Mouse (Mus musculus) thymus, adult 2 months (tissue): ENCODE measurements around the gene St6galnac5. TPM values are rescaled to one million over a fixed set of nuclear protein-coding genes. Genes with fewer than 3 reads are reported as not detected.
A peak's percentile ranks its signal among the peaks of the same experiment; 100 is the strongest.

Experiments
- DNase-seq: peaks from one replicate; pipeline ENCODE4 v3.0.0; 2021
- H3K27ac ChIP-seq: fragments of 200-500 bp; 2 replicates; pipeline ENCODE4 v1.5.1; 2012; ENCODE audit warnings: low read length, control low read depth; ENCODE audit not compliant: control insufficient read depth, insufficient read depth
- H3K27me3 ChIP-seq: fragments of 200-500 bp; 2 replicates; pipeline ENCODE4 v1.6.1; 2012; ENCODE audit warnings: mild to moderate bottlenecking, low read length, moderate library complexity, mixed read lengths; ENCODE audit not compliant: control insufficient read depth, insufficient read depth
- H3K36me3 ChIP-seq: fragments of 200-500 bp; 2 replicates; pipeline ENCODE4 v1.6.1; 2012; ENCODE audit warnings: mild to moderate bottlenecking, low read length, moderate library complexity; ENCODE audit not compliant: control insufficient read depth, insufficient read depth
- H3K4me1 ChIP-seq: fragments of 200-500 bp; replicated peaks from 2 replicates; pipeline ENCODE4 v1.6.1; 2012; ENCODE audit warnings: low read length; ENCODE audit not compliant: control insufficient read depth, insufficient read depth
- H3K4me3 ChIP-seq: fragments of 200-500 bp; 2 replicates; pipeline ENCODE4 v1.5.1; 2012; ENCODE audit warnings: mild to moderate bottlenecking, low read length, control low read depth, moderate library complexity; ENCODE audit not compliant: control insufficient read depth, insufficient read depth
- CTCF ChIP-seq: fragments of 200-500 bp; IDR thresholded peaks from 2 replicates; pipeline ENCODE4 v1.5.1; 2012; ENCODE audit warnings: mild to moderate bottlenecking, control low read depth, low read length, moderate library complexity, borderline replicate concordance; ENCODE audit not compliant: control insufficient read depth, poor library complexity, insufficient read depth; ENCODE audit errors: extremely low read depth
- POLR2A ChIP-seq: fragments of 200-500 bp; IDR thresholded peaks from 2 replicates; pipeline ENCODE4 v1.6.1; 2012; ENCODE audit warnings: mild to moderate bottlenecking, low read length, control low read depth, moderate library complexity; ENCODE audit not compliant: control insufficient read depth, poor library complexity, insufficient read depth; ENCODE audit errors: extremely low read depth
- WGBS: fragments of 180-500 bp; shearing (Covaris S2); methylation state at CpG from one replicate; pipeline ENCODE4 v1.1.7; 2018; 5-methylcytosine and 5-hydroxymethylcytosine counted together
- polyA plus RNA-seq: library from polyadenylated mRNA; depleted of rRNA; stranded (reverse); fragments of >200 nt; gene quantifications from 2 replicates; pipeline ENCODE4 v1.2.3, GENCODE M21; 2012

St6galnac5 gene
- polyA plus RNA-seq, 1 experiment = 0.19 TPM

DNA sequence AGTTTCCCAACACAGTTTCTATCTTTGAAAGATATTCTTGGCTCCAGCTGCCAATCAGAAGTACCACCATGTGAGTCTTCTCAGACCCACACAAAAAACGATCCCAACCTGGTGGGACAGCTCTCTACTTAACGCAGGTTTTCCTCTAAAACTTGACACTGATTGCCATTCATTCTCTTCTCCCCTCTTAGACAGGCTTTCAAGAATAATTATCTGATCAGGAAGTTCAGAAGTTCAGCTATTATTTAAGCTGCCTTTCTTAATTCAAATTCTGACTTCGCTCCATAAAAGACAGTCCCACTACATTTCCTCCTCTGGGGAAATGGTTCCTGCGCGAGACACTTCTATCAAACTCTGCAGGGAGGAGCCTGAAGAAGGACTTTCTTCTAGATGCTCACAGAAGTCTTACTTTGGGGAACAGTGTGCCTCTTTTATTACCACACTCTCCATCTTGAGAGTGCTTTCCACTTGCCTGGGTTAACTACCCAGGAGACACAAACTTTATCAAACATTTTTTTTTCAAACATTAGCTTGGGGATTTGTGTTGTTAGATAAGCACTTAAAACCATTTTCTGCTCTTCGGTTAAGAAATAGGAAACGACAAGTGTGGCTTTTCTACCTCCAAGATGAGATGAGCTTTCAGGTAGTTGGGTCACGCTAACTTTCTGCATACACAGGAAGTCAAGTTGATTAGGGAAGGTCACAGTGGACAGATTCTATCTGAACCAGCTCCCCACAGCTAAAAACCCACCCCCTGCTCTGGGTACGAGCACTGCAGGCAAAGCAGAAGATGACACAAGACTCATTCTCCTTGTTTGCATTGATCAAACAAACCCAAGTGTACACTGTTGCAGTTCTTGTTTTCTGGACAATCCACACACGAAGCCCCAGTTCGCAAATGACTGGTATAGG, 30.2 kb downstream of the St6galnac5 start:
- H3K4me3 ChIP-seq = no peak overlapping the region
- peak overlapping the region; percentile 16; the same call in 1 of the 2 replicates for H3K27ac ChIP-seq
- DNase-seq = no peak
- no peak for TF ChIP-seq CTCF
- no peak for TF ChIP-seq POLR2A
- 42% methylated on average over 11 of the region's 11 CpGs for WGBS
- H3K4me1 ChIP-seq = peaks cover 29% of the 10 kb centered on the region
- no peaks in the 10 kb centered on the region for H3K27me3 ChIP-seq
- H3K36me3 ChIP-seq = no peaks in the 10 kb centered on the region

GRCm38 (mm10) chr3:152950914-152951313, 31.1 kb downstream of the St6galnac5 start:
- TF ChIP-seq CTCF = no peak
- TF ChIP-seq POLR2A = no peak
- Histone ChIP-seq H3K27me3 (no peaks in the 10 kb centered on the region), H3K27ac (no peak overlapping the region), H3K4me3 (no peak overlapping the region), H3K4me1 (peaks cover 29% of the 10 kb centered on the region), H3K36me3 (no peaks in the 10 kb centered on the region)
- WGBS = 98% methylated on average over 9 of the region's 9 CpGs
- no peak for DNase-seq

GRCm38 (mm10) chr3:152950299-152950698, 31.7 kb downstream of the St6galnac5 start:
- no peak for DNase-seq
- H3K27me3 ChIP-seq = no peaks in the 10 kb centered on the region
- no peaks in the 10 kb centered on the region for H3K36me3 ChIP-seq
- peak overlapping the region; percentile 33; the same call in 1 of the 2 replicates for H3K27ac ChIP-seq
- peaks cover 34% of the 10 kb centered on the region for H3K4me1 ChIP-seq
- 15% methylated on average over 5 of the region's 5 CpGs for WGBS
- H3K4me3 ChIP-seq = no peak overlapping the region
- no peak for TF ChIP-seq CTCF
- TF ChIP-seq POLR2A = no peak

DNA sequence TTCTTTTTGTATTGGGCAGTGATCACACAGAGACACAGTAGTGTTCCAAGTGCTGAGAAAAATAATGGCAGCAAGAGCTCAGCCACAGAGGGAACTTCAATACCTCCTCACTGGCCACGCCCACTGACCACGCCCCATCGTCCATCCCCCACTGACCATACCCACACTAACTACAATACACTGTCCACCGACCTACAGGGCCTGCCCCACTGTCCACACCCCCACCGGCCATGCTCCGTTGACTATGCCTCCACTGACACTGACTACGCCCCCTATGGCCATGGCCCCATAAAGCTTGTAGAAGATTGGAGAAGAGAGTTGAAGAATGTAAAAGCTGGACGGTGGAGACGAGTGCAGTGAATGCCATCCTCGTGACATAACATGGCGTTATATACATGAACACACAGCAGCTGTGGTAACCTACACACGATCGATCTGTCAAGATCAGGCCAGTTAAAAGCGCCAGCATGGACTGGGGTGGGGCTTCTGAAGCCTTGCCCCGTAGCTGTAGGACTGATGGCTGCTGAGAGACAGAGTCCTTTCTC, 32.7 kb downstream of the St6galnac5 start:
- peak overlapping the region; percentile 2; the same call in 1 of the 2 replicates for H3K27ac ChIP-seq

DNA sequence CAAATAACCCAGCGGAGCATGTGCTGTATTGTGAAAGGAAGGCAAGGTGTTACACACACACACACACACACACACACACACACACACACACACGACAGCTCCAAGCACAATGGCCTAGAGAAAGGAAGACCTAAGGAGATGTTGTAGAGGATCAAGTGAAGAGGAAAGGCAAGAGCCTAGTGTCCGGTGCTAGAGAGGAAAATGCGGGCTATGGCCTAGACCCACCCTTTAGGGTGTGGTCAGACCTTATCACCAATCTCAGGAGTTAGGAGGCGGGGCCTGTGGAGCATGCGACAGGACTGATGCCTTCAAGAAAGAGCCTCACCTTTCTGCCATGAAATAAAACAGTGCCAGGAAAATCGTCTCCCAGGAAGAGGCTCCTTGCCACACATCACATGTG, 33.5 kb downstream of the St6galnac5 start:
- no peak for TF ChIP-seq CTCF
- no peak for TF ChIP-seq POLR2A
- H3K4me3 ChIP-seq = no peak overlapping the region
- no peak for DNase-seq
- H3K27me3 ChIP-seq = no peaks in the 10 kb centered on the region
- no peak overlapping the region for H3K27ac ChIP-seq
- WGBS = 95% methylated on average over 7 of the region's 7 CpGs
- H3K4me1 ChIP-seq = peaks cover 47% of the 10 kb centered on the region
- H3K36me3 ChIP-seq = no peaks in the 10 kb centered on the region

More for the DNA sequence above, 32.7 kb downstream of the St6galnac5 start:
- H3K4me1 ChIP-seq = peaks cover 42% of the 10 kb centered on the region
- no peak for TF ChIP-seq CTCF
- TF ChIP-seq POLR2A = no peak
- 96% methylated on average over 15 of the region's 15 CpGs for WGBS
- no peak overlapping the region for H3K4me3 ChIP-seq
- no peaks in the 10 kb centered on the region for H3K27me3 ChIP-seq
- H3K36me3 ChIP-seq = no peaks in the 10 kb centered on the region
- no peak for DNase-seq

DNA sequence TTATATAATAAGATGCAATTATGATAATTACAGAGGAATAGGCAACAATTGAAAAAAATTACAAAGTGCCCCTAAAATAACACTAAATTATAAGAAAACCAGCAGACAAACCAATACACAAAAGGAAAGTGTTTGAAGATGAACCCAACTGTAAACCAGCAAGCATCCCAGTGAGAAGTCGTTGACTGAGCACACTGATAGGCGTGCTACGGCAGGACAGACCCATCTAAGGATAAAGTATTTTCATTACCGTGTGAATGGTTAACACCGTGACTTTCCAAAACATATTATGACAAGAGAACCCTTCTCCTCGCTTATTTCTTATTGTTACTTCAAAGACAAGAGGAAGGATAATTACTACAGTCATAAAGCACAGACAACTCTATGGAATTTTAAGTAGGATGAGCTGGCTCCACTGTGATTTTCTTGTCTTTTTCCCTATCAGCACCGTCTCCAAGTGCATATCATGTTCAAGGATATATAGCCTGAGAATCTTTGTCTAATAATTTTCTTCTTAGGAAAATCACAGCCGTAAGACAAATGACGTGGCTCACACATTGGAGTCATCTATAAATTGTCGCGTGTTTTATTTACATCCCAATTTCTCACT, 34.9 kb downstream of the St6galnac5 start:
- DNase-seq = no peak
- no peaks in the 10 kb centered on the region for H3K27me3 ChIP-seq
- H3K36me3 ChIP-seq = no peaks in the 10 kb centered on the region
- TF ChIP-seq POLR2A (no peak), CTCF (no peak)
- H3K4me3 ChIP-seq = no peak overlapping the region
- H3K4me1 ChIP-seq = peaks cover 51% of the 10 kb centered on the region
- 95% methylated on average over 11 of the region's 11 CpGs for WGBS
- H3K27ac ChIP-seq = no peak overlapping the region
